Mouse (Mus musculus) olfactory bulb, adult 2 months (tissue): ENCODE measurements around the gene Aox2.

Experiments used
- CTCF ChIP-seq: fragments of 200-500 bp; IDR thresholded peaks from 2 replicates; pipeline ENCODE4 v1.5.1; 2012; ENCODE audit warnings: low read depth, mild to moderate bottlenecking, low read length, moderate library complexity; ENCODE audit not compliant: insufficient read depth
- POLR2A ChIP-seq: fragments of 200-500 bp; IDR thresholded peaks from 2 replicates; pipeline ENCODE4 v1.6.1; 2012; ENCODE audit warnings: mild to moderate bottlenecking, low read depth, low read length, moderate library complexity; ENCODE audit not compliant: insufficient read depth

DNA sequence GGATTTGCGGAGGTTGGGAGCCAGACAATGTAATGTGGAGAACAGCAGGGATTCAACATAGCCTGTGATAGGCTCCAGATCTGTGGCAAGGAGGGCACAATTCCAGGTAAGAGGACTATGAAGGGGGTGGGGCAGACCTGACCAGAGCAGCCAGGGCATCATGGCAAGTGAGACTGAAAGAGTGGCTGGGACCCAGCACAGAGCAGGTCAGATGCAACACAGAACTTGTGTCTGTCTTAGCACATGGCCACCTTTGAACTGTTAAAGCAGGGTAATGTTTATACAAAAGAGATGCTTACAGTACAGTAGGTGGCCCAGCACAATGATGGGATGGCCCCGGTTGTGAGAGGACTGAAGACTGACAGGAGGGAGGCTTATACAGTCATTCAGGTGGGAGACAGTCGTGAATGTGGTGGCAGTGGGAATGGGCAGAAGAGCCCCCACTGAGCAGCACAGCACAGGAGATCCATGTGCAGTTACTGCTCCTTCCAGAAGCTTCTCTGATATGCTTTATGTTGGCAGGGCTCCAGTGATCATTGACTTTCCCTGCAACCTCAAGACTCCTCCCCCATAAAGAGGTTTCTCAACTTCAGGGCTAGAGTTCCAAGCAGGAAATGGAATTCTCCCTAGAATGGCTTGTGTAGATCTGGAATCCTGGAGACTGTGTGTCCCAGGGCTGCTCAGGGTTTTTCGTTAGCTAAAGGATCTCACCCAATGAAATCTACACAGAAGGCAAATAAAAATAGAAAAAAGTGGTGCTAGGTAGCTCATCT, 40.4 kb upstream of the Aox2 start:
- TF ChIP-seq CTCF (no peak), POLR2A (no peak)
